Mouse (Mus musculus) T-helper 1 cell (primary cell): Measurements from ENCODE around the gene Mfsd6l.

Experiments
- in situ Hi-C: fragments of 300-600 bp; cut with MboI, MseI; formaldehyde crosslinking; loops from one replicate; pipeline ENCODE4 v1.15.1; 2025; ENCODE audit warnings: high pct_unique_total_duplicates

The Mfsd6l gene

DNA sequence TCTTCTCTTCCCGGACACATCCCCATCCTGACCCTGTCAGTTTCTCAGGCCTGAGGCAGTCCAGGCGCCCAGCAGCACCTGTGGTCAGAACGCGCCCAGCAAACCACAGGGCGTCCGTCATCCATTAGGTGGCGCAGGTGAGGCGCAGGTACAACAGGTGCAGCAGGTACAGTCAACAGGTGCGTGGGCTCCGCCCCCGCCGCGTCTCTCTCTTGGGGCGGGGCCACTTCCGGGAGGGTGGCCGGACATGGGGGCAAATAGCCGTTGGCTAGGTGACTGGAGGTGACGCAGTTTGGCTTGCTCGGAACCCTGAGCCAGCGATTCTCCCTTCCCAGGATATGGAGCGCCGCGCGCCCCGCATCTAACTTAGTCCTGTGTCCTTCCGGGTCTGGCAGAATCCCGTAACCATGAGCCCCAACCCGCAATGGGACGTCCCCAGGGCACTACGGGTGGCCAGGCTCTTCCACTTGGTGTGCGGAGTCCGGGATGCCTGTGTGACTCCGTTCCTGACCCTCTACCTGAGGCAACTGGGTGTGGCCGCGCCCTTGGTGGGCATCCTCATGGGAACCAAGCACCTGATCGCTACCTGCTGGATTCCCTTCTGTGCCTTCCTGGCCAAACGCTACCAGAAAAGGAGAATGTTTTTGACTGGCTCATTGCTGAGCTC is at the start of gene Mfsd6l:
Mfsd6l (plus strand) TSS at position 269 of the 667 bp plus-strand sequence.
- in situ Hi-C loops: loop anchor here (5.0 to 25.0 kb wide), 2 partner anchors 79 to 144 kb away; partner anchors contain the start of gene Ntn1

DNA sequence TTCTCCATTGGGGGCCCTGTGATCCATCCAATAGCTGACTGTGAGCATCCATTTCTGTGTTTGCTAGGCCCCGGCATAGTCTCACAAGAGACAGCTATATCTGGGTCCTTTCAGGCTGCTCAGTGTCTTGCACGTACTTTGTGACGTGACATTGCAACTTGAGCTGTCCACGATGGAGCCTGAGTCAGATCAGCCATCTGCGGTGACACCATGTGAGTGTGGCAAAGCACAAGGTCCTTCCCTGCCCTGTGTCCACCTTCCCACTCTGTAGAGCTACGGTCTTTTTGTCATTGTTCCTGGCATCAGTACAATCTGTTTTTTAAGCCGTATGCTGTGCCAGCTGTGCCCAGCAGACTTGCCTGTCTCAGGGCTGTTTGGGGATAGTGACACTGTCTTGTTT is 48.7 kb upstream of the Mfsd6l start:
- in situ Hi-C loops: no loop called here

DNA sequence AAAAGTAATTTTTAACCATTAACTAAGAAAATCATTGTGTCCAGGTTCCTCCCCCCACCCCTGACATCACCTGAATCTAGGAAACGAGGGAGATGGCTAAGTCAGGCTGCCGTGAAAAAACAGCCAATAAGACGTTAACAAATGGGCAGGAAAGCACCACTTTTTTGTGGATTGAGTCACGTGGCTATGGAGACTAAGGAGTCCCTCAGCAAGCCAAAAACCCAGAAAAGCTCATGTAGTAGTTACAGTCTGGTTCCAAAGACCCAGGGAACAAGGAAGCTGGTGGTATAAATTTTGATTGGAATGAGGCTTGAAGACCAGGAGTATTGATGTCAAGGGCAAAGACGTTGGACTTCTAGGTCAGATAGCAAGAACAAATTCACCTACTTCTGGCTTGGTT is 47.4 kb upstream of the Mfsd6l start:
- in situ Hi-C loops: no loop called here

DNA sequence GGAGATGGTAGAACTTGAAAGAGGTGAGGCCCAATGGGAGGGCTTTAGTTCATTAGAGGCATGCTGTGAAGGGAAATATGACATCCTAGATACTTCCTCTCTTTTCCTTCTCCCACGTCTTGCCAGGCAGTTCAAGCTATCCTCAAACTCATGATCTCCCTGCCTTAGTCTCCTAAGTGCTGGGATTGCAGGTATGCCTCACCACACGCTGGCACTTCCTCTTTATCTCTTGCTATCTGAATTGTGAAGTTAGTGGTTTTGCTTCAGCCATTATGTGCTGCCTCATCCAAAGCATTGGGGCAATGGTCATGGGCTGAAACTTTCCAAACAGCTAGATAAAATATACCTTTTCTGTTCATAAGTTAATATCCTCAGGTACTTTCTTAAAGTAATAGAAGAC is 46.8 kb upstream of the Mfsd6l start:
- in situ Hi-C loops: no loop called here

DNA sequence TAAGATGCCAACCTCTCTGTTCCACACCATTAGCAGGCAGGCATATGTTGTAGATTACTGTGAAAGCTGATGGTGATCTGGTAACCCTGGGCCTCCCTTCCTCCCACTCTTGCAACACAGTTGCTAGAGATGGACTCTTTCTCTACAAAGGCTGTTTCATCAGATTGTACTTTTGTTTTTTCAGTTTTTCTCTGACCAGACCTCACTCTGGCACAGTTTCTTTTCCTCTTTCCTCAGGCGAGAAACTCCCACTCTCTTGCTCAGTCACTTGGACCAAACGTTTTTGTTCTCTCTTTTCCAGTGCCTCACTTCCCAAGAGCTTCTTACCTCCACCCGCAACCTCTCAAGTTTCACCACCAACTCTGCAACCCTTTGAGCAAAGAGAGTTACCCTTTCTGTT is 42.0 kb upstream of the Mfsd6l start:
- in situ Hi-C loops: no loop called here

DNA sequence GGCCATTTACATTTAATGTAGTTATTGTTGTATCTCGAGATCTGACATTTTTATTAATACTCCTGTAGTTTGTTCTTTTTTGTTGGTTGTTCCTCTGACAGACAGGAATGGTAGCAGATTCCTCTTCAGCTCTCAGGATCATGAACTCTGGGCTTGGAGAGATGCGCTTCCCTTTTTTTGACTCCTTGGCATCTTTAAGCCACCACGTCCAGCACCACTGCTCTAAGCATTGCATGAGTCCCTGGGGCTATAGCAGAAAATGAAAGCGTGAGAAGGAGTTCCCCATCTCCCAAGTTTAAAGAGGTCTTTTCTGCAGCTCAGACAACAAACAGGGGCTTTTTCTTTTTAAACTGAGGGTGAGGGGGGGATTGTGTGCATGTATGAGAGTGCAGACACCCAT is 36.6 kb upstream of the Mfsd6l start:
- in situ Hi-C loops: no loop called here

DNA sequence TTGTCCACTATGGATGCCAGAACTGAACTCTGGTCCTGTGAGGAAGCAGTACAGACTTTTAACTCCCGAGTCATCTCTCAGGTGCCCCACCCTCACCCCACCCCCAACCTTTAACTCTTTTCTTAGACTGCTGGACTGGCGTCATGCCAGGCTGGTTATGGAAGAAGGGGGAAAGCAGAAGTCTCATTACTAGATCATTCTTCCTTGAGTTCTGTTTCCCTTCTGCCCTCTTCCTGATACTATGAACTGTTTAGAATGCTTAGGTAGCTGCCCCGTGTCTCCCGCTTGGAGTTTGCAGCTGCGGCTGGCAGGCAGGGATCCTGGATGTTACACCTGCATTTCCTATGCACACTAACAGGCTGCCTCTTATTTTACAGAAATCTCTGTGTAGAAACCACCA is 36.2 kb upstream of the Mfsd6l start:
- in situ Hi-C loops: no loop called here

DNA sequence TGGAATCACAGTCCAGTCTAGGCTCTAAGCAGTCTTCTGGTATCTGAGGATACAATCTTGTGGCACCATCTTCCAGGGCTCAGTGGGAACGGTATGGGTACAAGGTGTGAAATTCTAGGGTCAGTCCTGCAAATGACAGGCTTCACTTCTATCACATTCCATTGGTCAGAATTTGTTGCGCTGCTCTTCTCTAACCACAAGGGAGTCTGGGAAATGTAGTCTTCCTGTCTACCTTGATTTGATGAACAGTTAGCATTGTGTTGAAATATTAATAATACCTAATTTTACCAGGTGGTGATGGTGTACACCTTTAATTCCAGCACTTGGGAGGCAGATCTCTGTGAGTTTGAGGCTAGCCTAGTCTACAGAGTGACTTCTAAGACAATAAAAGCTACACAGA is 35.5 kb upstream of the Mfsd6l start:
- in situ Hi-C loops: no loop called here

DNA sequence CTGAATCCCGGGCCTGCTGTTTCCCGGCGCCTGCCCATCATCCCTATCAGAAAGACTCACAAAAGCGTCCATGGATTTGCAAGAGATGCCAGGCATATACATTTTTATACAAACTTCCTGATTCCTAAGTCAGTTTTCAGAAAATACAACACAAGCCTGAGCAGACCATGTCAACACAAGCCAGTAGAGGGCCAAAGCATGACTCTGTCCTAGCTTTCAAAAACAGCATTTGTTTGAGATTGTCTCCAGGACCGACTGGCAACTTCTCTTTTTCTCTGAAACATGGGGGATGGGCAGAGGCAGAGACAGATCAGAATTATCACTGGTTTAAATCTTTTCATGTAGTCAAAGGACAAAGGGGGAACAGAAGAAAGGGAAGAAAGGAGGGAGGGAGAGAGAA is 34.6 kb upstream of the Mfsd6l start:
- in situ Hi-C loops: no loop called here

DNA sequence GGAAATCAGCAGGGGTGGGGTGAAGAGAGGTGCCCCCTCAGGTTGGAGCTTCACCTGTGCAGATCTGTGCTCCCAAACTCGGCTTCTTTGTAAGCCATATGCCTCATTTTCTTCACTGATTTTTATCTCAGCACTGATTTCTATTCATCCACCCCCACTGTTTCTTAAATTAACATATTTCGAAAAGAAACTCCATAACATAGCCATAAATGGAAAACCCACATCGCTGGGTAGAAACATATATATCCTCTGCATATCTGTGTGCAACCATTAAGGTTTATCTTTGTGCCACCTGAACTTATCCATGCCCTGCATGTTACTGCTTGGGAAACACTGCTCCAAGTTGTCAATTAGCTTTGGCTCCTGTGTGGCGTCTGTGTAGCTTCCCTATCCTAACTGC is 29.5 kb upstream of the Mfsd6l start:
- in situ Hi-C loops: no loop called here

DNA sequence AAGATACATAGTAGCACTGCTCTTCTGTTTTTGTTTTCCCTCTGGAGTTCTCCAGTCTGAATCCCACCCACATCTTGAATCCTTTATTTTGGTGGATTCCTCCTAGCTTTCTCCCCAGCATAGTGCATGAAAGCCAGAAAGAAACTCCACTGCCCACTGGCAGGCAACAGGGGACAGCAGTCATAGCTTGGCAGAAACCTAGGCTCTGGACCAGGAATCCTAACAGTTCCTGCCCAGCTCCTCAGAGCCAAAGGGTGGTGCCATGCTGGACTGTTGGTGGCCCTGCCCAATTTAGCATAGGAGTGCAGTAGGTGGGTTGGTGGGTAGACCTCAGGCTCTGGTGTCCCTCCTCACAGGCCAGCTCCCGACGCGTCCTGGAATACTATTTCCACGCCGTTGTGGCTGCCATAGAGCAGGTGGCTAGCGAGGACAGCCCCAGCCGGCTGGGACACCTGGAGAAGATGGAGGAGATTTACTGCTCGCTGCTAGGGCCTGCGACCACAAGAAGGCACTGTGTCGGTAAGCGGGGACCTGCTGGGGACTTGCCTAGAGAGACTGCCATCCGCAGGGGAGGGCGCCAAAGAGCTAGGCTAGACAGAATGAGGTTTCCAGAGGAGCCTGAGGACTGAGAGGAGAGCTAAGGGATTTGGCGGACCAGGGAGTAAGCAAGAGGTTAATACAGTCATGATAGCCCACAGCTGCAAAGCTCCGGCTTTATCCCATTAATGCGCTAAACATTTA is 24.8 kb upstream of the Mfsd6l start:
- in situ Hi-C loops: no loop called here

DNA sequence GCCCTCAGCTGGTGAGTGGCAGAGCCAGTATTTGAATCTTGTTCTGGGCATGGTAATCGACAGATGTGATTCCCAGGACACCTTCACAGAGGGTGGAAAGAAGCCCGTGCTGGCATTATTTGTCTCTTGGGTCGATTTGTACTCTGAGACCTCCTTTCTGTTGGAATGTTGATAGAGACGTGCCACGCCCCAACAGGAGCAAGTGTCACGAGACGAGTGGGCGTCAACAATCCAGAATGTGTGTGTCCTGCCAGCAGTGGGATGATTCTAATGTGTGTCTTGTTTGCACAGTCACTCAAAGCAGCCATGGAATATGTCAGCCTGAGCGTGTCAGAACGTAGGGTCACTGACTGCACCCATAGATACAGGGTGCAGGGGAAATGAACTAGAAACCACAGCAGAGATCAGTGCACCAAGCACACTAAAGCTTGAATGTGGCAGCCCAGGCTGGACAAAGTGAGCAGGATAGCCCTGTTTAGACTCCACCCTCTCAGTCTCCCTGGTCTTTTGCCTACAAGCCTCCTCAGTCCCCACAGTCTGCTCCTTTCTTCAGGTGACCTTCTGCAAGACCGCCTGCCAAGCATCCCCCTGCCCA is 23.9 kb upstream of the Mfsd6l start:
- in situ Hi-C loops: no loop called here

DNA sequence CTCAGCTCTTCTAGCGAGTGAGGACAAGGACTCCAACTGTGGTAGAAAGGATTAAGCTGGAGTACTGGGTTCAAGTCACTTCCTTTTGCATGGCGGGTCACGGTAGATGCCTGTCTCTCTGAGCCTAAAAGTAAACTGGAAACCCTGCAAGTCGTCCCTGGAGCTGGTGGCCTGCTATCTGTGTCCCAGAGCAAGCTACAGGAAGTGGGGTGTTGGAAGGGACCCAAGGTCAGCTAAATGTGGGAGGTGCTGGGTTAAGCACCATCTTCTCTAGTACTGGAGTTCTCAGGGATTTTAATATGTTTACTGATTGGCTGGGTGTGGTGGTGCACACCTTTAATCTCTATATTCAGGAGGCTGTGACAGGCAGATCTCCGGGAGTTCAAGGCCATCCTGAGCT is 23.2 kb upstream of the Mfsd6l start:
- in situ Hi-C loops: no loop called here

DNA sequence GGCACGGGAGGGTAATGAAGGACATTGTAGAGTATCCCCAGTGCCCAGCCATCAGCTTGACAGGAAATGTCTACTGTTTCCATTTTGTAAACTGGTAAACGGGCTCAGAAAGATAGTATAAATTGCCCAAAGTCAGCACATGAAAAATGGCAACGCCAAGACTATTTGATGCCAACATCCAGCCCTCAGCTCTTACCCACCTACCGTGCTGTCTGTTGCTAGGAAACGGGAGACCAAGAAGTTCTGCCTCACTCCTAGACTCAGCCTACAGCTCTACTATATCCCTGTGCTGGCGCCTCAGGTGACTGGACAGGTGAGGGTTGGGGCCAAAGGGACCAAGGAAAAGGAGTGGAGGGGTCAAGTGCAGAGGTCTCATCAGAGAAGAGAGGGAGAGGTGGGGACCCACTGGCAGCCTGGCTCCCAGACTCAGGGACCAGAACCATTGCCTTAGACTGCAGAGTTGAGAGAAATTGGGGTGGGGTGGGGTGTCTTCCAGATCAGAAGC is 22.0 kb upstream of the Mfsd6l start:
- in situ Hi-C loops: no loop called here

DNA sequence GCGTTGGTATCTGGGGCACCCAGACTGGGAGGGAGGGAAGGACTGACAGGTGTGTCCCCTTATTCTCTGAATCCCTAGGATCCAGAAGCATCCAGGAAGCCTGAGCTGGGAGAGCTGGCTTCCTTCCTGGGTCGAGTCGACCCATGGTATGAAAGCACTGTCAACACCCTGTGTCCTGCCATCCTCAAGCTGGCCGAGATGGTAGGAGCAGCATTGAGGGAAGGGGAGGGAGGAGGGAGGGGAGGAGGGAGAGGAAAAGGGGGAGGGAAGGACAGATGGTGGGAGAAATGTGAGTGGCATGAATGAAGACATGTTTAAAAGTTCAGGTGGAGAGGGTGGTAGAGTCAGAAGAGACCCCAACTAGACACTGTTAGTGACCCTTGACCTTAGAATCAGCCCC is 20.0 kb upstream of the Mfsd6l start:
- in situ Hi-C loops: no loop called here

DNA sequence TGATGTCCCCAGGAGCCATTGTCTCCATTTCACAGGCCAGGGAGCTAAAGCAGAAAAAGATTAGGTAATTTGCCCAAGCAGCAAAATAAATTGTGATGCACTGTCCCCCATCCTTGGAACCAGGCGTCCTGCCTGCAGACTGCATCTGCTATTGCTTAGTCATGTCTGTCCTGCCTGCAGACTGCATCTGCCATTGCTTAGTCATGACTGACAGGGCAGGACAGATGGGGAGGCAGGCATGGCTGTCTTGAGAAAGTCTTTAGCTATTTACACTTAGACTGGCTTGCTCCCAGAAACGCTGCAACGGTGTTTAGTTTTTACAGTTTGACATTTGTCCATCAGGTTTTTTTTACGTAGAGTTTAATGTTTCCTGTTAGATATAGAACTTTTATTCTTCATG is 19.5 kb upstream of the Mfsd6l start:
- in situ Hi-C loops: no loop called here

DNA sequence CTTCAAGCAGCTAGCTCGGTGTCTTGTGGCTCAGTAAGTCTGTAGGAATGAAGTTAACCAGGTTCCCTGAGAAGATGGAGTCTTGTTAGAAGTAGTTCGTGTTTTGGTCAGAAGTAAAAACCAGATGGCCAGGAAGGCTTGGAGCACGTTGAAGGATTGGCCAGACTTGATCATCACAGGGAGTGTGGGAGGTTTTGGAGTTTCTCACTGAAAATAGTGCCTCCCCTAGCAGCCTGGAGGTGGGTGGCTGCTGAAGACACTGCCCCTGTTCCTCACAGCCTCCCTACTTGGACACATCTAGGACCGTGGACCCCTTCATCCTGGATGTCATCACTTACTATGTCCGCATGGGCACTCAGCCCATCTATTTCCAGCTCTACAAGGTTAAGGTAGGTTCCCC is 16.4 kb upstream of the Mfsd6l start:
- in situ Hi-C loops: no loop called here

DNA sequence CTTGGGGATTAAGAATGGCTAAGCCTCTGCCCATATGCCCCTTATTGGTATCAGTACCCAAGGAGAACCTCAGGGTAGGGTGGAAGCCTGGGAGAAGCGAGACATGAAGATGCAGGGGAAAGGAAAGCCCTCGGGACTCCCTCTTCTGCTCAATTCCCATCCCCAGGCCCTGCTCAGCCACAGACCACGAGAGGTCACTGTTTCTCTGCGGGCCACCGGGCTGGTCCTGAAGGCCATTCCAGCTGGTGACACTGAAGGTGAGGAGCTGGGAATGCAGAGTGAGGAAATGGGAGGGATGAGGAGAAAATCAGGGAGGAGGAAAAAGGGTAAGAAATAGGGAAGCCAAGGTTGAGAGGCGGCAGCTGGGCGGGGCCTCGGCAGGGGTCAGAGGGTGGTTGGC is 11.4 kb upstream of the Mfsd6l start:
- in situ Hi-C loops: no loop called here

DNA sequence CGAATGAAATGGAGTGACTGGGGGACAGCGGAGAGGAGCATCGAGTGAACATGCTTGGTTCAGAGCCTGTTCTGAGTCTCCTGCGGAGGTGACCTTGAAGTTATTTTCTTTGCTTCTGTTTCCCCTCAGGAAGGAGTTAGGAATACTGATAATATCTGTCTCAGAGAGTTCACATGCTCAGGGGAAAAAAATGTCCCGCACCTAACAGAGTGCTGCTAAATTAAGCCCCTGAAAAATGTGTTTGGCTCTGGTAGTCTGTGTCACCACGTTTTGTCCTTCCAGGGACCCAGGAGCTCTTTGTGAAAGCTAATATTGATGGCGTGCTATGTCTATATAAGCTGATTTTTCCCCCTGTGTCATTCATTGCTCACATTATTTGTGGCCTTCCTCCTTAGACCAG is 10.8 kb upstream of the Mfsd6l start:
- in situ Hi-C loops: no loop called here

DNA sequence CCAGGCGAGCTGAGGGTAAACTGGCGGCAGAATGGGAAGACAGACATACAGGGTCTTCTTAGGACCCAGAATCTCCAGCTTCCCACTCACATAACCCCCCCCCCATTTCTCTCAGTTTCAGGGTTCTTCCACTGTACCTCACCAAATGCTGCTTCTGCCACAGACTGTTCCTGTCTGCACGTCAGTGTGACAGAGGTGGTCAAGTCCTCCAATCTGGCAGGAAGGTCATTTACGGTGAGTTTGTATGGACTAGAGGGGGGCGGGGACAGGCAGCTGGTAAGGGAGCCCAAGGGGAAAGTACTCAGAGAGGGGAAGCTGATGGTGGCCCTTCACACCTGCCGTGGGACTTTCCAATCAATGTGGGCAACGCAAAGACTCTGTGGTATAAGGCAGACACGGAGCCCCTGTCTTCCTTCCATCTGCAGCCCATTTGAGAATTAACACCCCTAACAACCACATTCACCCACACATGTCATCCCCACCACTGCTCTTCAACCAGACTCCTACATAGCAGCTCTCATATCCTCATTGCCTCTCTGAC is 10.2 kb upstream of the Mfsd6l start:
- in situ Hi-C loops: no loop called here

DNA sequence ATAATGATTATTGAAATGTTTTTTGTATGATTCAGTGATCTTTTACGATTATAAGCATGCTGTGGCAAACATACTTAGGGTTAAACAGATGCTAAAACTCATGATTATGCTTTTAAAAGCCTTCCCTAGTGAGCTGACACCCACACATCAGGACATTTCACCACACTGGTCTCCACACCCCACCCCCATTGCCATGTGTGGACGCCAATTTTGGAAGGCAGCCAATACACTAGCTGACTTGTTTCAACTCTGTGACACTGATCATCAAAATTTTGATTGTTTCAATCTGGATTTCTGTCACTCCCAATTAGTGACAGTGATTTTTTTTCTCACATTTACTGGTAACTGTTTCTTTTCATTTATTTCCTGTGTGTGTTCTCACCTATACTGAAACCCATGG is 8.5 kb upstream of the Mfsd6l start:
- in situ Hi-C loops: no loop called here

DNA sequence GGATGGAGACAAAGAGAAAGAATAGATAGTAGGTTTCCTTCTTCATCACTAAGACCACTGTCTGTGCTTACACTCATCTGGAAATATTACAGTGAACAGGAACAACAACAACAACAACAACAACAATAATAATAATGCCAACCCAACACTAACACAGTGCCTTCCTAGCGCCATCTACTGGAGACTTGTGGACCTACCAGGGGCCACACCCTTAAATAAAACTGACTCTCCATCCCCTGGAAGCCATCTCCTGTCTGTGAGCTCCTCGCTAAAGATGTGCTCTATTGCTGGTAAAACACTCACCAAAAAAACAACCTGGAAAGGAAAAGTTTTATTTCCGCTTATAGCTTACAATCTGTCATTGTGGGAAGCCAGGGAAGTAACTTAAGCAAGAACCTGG is 6.4 kb upstream of the Mfsd6l start:
- in situ Hi-C loops: no loop called here

DNA sequence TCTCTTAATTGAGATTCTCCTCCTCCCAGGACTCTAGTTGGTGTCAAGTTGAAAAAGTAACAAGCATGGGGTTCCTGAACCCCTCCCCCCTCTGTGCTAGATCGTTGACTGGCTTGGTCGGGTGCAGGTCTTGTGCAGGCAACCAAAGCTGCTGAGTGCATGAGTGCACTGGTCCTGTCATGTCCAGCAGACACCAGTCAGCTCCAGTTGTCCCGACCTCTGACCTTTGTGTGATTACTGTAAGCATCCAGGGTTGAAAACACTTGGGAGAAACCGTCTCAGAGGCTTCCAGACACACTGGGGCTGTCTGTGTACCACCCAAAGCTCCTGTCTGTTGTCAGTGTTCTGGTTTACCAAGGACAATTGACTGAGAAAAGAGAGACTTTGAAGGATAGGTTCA is 5.6 kb upstream of the Mfsd6l start:
- in situ Hi-C loops: loop anchor here (25.0 kb wide), 1 partner anchor 138 kb away; the partner anchor contains the start of gene Ntn1
